Mouse (Mus musculus) limb, embryonic 14.5 days (tissue): ENCODE results near the gene Kazn. TPM values are rescaled to one million over a fixed set of nuclear protein-coding genes. Genes with fewer than 3 reads are reported as not detected.

ENCODE experiments used
- ATAC-seq: fragments of 200-750 bp; cut with Nextera tagmentation; 2 replicates; pipeline ENCODE4 v1.8.0; 2017; ENCODE audit warnings: low read depth, moderate number of reproducible peaks, moderate TSS enrichment; ENCODE audit not compliant: low FRiP score
- DNase-seq: peaks from one replicate; pipeline ENCODE4 v3.0.0-alpha.2; 2015; ENCODE audit warnings: low spot score
- H3K27ac ChIP-seq: fragments of 300-500 bp; sonication (generic); replicated peaks from 2 replicates; pipeline ENCODE4 v1.5.1; 2014; ENCODE audit warnings: low read depth, mild to moderate bottlenecking, low read length, moderate library complexity, mixed read lengths
- H3K27me3 ChIP-seq: fragments of 300-500 bp; sonication (generic); 2 replicates; pipeline ENCODE4 v1.6.1; 2014; ENCODE audit warnings: low read length, mixed read lengths; ENCODE audit not compliant: control insufficient read depth, insufficient read depth
- H3K36me3 ChIP-seq: fragments of 300-500 bp; sonication (generic); 2 replicates; pipeline ENCODE4 v1.6.1; 2014; ENCODE audit warnings: mild to moderate bottlenecking, low read length, moderate library complexity, mixed read lengths; ENCODE audit not compliant: control insufficient read depth, insufficient read depth
- H3K4me1 ChIP-seq: fragments of 300-500 bp; sonication (generic); 2 replicates; pipeline ENCODE4 v1.6.1; 2014; ENCODE audit warnings: antibody characterized with exemption, low read length, mixed read lengths; ENCODE audit not compliant: control insufficient read depth, insufficient read depth
- H3K4me2 ChIP-seq: fragments of 300-500 bp; sonication (generic); replicated peaks from 2 replicates; pipeline ENCODE4 v1.6.1; 2014; ENCODE audit warnings: low read depth, mild to moderate bottlenecking, low read length, moderate library complexity; ENCODE audit not compliant: severe bottlenecking
- H3K4me3 ChIP-seq: fragments of 300-500 bp; sonication (generic); replicated peaks from 2 replicates; pipeline ENCODE4 v1.5.1; 2014; ENCODE audit warnings: low read length
- H3K9ac ChIP-seq: fragments of 300-500 bp; sonication (generic); 2 replicates; pipeline ENCODE4 v1.6.1; 2014; ENCODE audit warnings: mild to moderate bottlenecking, low read depth, low read length, moderate library complexity; ENCODE audit not compliant: severe bottlenecking
- H3K9me3 ChIP-seq: fragments of 300-500 bp; sonication (generic); 2 replicates; pipeline ENCODE4 v1.6.1; 2016; ENCODE audit warnings: low read length; ENCODE audit not compliant: control insufficient read depth
- POLR2A ChIP-seq: fragments of 200-500 bp; IDR thresholded peaks from 2 replicates; pipeline ENCODE4 v1.8.0; 2012; ENCODE audit warnings: inconsistent platforms, mild to moderate bottlenecking, moderate library complexity, borderline replicate concordance; ENCODE audit not compliant: insufficient read depth, insufficient read length; ENCODE audit errors: extremely low read depth
- WGBS: fragments of 180-500 bp; shearing (Covaris S2); extraction: QIAGEN DNeasy Blood & Tissue Kit; methylation state at CpG from one replicate; pipeline ENCODE4 v1.1.7; 2014; 5-methylcytosine and 5-hydroxymethylcytosine counted together
- polyA plus RNA-seq, 2 experiments: library from polyadenylated mRNA; depleted of rRNA in 1 of 2; stranded (reverse) in 1 of 2; unstranded in 1 of 2; fragments of >200 nt; fragmentation: Nextera tagmentation in 1 of 2; extraction: Ambion mirVana in 1 of 2; gene quantifications; 2 replicates each; pipeline versions ENCODE4 v1.2.1 to v1.2.3; 2012 to 2014

Kazn gene
- polyA plus RNA-seq, 2 experiments: 12.7 to 31.3 TPM

GRCm38 (mm10) chr4:142222385-142222784 lies 16.8 kb downstream of the Kazn start:
- H3K36me3 ChIP-seq: no peaks in the 10 kb centered on the region
- H3K4me1 ChIP-seq: peaks cover 49% of the 10 kb centered on the region
- no peak for TF ChIP-seq POLR2A
- no peak overlapping the region for H3K9ac ChIP-seq
- H3K4me2 ChIP-seq: no peak overlapping the region
- H3K4me3 ChIP-seq: no peak overlapping the region
- DNase-seq (no peak), ATAC-seq (no peak)
- H3K27me3 ChIP-seq: no peaks in the 10 kb centered on the region
- no peaks in the 10 kb centered on the region for H3K9me3 ChIP-seq
- WGBS: 7% methylated on average over 1 of the region's 1 CpGs
- peak overlapping the region; percentile 78; the same call in 1 of the 2 replicates for H3K27ac ChIP-seq

- ATAC-seq (no peak; the same call in 1 of the 2 replicates), DNase-seq (peak; percentile 54)
- H3K4me3 ChIP-seq: no peak overlapping the region
- TF ChIP-seq POLR2A: no peak
- H3K4me2 ChIP-seq: peak overlapping the region; percentile 3; the same call in 1 of the 2 replicates
- WGBS: 11% methylated on average over 5 of the region's 5 CpGs
- peak overlapping the region; percentile 78 for H3K27ac ChIP-seq
- H3K36me3 ChIP-seq: no peaks in the 10 kb centered on the region
- H3K4me1 ChIP-seq: peaks cover 53% of the 10 kb centered on the region
- H3K9ac ChIP-seq: 0 out of 2 replicates have a peak overlapping the region, but pooled peaks have one; percentile 28
- no peaks in the 10 kb centered on the region for H3K9me3 ChIP-seq
- no peaks in the 10 kb centered on the region for H3K27me3 ChIP-seq
These were observed 17.5 kb downstream of the Kazn start for GRCm38 (mm10) chr4:142221757-142222072.

GRCm38 (mm10) chr4:142221025-142221756 lies 18.0 kb downstream of the Kazn start:
- H3K9me3 ChIP-seq: no peaks in the 10 kb centered on the region
- peak; percentile 49 for DNase-seq
- H3K9ac ChIP-seq: 0 out of 2 replicates have a peak overlapping the region, but pooled peaks have one; percentile 28
- 16% methylated on average over 18 of the region's 18 CpGs for WGBS
- no peak for TF ChIP-seq POLR2A
- H3K27me3 ChIP-seq: no peaks in the 10 kb centered on the region
- H3K4me2 ChIP-seq: peak overlapping the region; percentile 3; the same call in 1 of the 2 replicates
- no peak overlapping the region for H3K4me3 ChIP-seq
- H3K27ac ChIP-seq: peak overlapping the region; percentile 78
- no peaks in the 10 kb centered on the region for H3K36me3 ChIP-seq
- peak; percentile 72 for ATAC-seq
- peaks cover 53% of the 10 kb centered on the region for H3K4me1 ChIP-seq

- WGBS: 67% methylated on average over 8 of the region's 8 CpGs
- Histone ChIP-seq H3K9ac (no peak overlapping the region), H3K4me3 (no peak overlapping the region), H3K36me3 (no peaks in the 10 kb centered on the region), H3K4me1 (peaks cover 41% of the 10 kb centered on the region), H3K27ac (no peak overlapping the region), H3K9me3 (no peaks in the 10 kb centered on the region), H3K4me2 (no peak overlapping the region), H3K27me3 (no peaks in the 10 kb centered on the region)
- TF ChIP-seq POLR2A: no peak
- ATAC-seq: no peak
- no peak for DNase-seq
These were observed 20.2 kb downstream of the Kazn start for GRCm38 (mm10) chr4:142218997-142219396.

- no peaks in the 10 kb centered on the region for H3K36me3 ChIP-seq
- ATAC-seq: no peak
- H3K27ac ChIP-seq: no peak overlapping the region
- H3K27me3 ChIP-seq: no peaks in the 10 kb centered on the region
- no peak overlapping the region for H3K4me2 ChIP-seq
- H3K4me1 ChIP-seq: peaks cover 22% of the 10 kb centered on the region
- no peak for TF ChIP-seq POLR2A
- 74% methylated on average over 6 of the region's 6 CpGs for WGBS
- H3K4me3 ChIP-seq: no peak overlapping the region
- H3K9ac ChIP-seq: no peak overlapping the region
- no peaks in the 10 kb centered on the region for H3K9me3 ChIP-seq
- DNase-seq: no peak
These were observed 22.2 kb downstream of the Kazn start for GRCm38 (mm10) chr4:142217048-142217447.

- Histone ChIP-seq H3K9ac (no peak overlapping the region), H3K4me3 (no peak overlapping the region), H3K27ac (no peak overlapping the region), H3K4me1 (peaks cover 9% of the 10 kb centered on the region), H3K9me3 (no peaks in the 10 kb centered on the region), H3K36me3 (no peaks in the 10 kb centered on the region), H3K4me2 (no peak overlapping the region), H3K27me3 (no peaks in the 10 kb centered on the region)
- ATAC-seq (no peak), DNase-seq (no peak)
- 66% methylated on average over 7 of the region's 7 CpGs for WGBS
- TF ChIP-seq POLR2A: no peak
These were observed 23.4 kb downstream of the Kazn start for GRCm38 (mm10) chr4:142215760-142216159.
